In the genomic region with DNA sequence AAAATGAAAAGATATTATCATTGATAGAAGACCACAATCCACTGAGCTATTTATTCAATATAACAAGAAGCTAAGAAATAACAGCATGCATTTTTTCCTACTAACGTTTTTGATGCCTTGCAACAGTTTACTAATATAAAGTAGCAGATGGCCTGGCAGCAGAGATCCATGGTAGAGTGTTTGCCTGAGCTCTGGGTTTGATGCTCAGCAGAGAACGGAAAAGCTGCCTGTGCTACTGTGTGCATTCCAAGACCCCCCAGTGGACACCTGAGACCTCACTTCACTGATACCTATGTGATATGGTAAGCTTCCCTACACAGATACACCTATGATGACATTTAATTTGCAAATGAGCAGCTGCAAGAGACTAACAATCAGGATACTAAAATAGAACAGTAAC, we compare ENCODE assay signal across 14 mouse cellular contexts.
"Had no signal": no experiment of that assay in that cellular context is flagged by ENCODE, and none has a peak within 500 bp of the region (broad histone marks: within the 10 kb centered on the region; RNA-seq: fewer than 3 reads in every experiment).

No protein-coding gene starts in this region.

- H3K4me3 ChIP-seq: left cerebral cortex, adult 2 months; liver, embryonic 13.5 days had no signal

- H3K9ac ChIP-seq: liver, embryonic 13.5 days had no signal

- DNase-seq: kidney, adult 18-20 months; kidney, adult 9 months; kidney, postnatal 25 days; liver, embryonic 13.5 days; lung, adult 2 months; lung, postnatal 14 days; lung, postnatal 4 days; midbrain, embryonic 14.5 days; thymus, adult 2 months; thymus, postnatal 14 days; thymus, postnatal 4 days had no signal

- H3K27me3 ChIP-seq: liver, embryonic 13.5 days had no signal

- H3K4me1 ChIP-seq: liver, embryonic 13.5 days had no signal

- H3K4me2 ChIP-seq: liver, embryonic 13.5 days; midbrain, embryonic 11.5 days had no signal

- H3K27ac ChIP-seq: kidney, postnatal 0 days; left cerebral cortex, adult 2 months; liver, embryonic 13.5 days had no signal

- H3K36me3 ChIP-seq: liver, embryonic 13.5 days had no signal

- H3K9me3 ChIP-seq: liver, embryonic 13.5 days had no signal
